Mouse (Mus musculus) forebrain, embryonic 13.5 days (tissue): ENCODE measurements at regions not wholly inside any gene's neighbourhood (a gene's known extent, or its start where the extent isn't known, plus 50 kb on each side); places are given as distances from the start of the nearest gene placed in this dataset.

Experiments
- ATAC-seq: fragments of 200-750 bp; cut with Nextera tagmentation; 2 replicates; pipeline ENCODE4 v1.8.0; 2017
- H3K27ac ChIP-seq: fragments of 300-500 bp; sonication (generic); 2 replicates; pipeline ENCODE4 v1.5.1; 2015; ENCODE audit warnings: inconsistent platforms, mild to moderate bottlenecking, moderate library complexity
- H3K27me3 ChIP-seq: fragments of 300-500 bp; sonication (generic); 2 replicates; pipeline ENCODE4 v1.6.1; 2015; ENCODE audit warnings: mild to moderate bottlenecking, inconsistent platforms
- H3K36me3 ChIP-seq: fragments of 300-500 bp; sonication (generic); 2 replicates; pipeline ENCODE4 v1.6.1; 2015; ENCODE audit warnings: mild to moderate bottlenecking, inconsistent platforms; ENCODE audit not compliant: poor library complexity, severe bottlenecking
- H3K4me1 ChIP-seq: fragments of 300-500 bp; sonication (generic); 2 replicates; pipeline ENCODE4 v1.6.1; 2015; ENCODE audit warnings: inconsistent platforms
- H3K4me2 ChIP-seq: fragments of 300-500 bp; sonication (generic); 2 replicates; pipeline ENCODE4 v1.6.1; 2015; ENCODE audit warnings: inconsistent platforms, mild to moderate bottlenecking, moderate library complexity
- H3K4me3 ChIP-seq: fragments of 300-500 bp; sonication (generic); 2 replicates; pipeline ENCODE4 v1.5.1; 2015; ENCODE audit warnings: mild to moderate bottlenecking, inconsistent platforms
- H3K9ac ChIP-seq: fragments of 300-500 bp; sonication (generic); 2 replicates; pipeline ENCODE4 v1.6.1; 2015; ENCODE audit warnings: mild to moderate bottlenecking, inconsistent platforms
- H3K9me3 ChIP-seq: fragments of 300-500 bp; sonication (generic); replicated peaks from 2 replicates; pipeline ENCODE4 v1.6.1; 2016; ENCODE audit warnings: inconsistent platforms
- WGBS: fragments of 180-500 bp; shearing (Covaris S2); methylation state at CpG from one replicate; pipeline ENCODE4 v1.1.7; 2015; 5-methylcytosine and 5-hydroxymethylcytosine counted together

DNA sequence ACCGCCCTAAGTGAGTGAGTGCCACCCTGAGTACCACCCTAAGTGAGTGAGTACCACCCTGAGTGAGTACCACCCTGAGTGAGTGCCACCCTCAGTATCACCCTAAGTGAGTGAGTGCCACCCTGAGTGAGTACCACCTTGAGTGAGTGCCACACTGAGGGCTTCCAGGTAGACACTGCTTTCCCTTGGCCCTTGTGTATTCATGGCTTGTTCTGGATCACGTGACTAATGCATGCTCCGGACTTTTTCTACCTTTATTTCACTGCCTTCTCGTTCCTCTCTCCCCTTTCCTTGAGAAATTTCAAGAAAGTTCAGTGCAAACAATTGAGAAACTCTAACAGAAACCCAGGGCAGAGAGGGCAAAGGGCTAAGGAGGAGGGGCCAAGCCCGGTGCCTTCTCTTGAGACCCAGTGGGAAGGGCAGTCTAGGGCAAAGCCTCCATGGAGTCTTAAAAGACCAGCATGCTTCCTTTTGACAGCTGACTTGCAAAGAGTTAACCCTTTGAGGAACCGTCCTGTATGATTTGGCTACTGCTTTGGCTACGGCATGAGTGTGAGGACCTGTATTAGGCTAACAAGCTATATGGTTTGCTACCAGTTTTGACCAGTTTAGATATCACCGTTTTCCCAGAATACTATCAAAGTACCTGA, 787.1 kb upstream of the Car8 start:
- Histone ChIP-seq H3K4me2 (no peak overlapping the region), H3K9me3 (no peaks in the 10 kb centered on the region), H3K9ac (no peak overlapping the region), H3K4me3 (no peak overlapping the region), H3K27ac (peak overlapping the region; percentile 66), H3K4me1 (peaks cover 36% of the 10 kb centered on the region), H3K36me3 (no peaks in the 10 kb centered on the region), H3K27me3 (no peaks in the 10 kb centered on the region)
- 53% methylated on average over 8 of the region's 8 CpGs for WGBS
- ATAC-seq: no peak

DNA sequence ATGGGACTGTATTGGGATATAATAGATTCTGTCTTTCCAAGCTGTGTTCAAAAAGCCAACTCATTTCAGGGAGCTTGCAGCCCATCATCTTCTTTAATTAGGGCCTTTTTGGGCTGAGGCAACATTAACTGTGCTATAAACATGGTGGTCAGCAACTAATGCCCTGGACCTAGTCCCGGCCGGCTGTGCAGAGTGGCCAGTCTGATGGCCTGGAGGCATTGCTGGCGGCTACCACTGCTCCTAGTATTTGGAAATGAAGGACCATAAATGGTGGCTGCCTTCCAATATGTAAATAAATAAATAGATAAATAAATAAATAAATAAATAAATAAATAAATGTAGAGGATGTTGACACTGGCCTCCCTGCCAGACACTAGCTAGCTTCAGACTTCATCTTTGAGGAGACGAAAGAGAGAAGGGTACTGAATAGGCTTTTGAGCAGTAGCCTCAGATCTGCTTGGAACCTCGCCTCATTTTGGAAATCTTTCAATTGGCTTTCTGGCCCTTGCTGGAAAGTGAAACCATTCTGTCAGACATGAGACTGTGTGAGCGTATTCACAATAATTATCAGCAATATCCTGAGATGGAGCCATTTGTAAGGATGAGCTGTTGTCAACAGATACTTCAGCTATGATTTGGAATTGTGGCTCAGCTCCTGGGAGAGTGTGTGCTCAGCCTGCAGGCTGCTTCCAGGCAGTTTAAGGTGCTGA, 785.5 kb upstream of the Car8 start:
- Histone ChIP-seq H3K4me2 (no peak overlapping the region), H3K9ac (no peak overlapping the region), H3K27ac (no peak overlapping the region), H3K4me1 (peaks cover 45% of the 10 kb centered on the region), H3K36me3 (no peaks in the 10 kb centered on the region), H3K4me3 (no peak overlapping the region), H3K9me3 (no peaks in the 10 kb centered on the region), H3K27me3 (no peaks in the 10 kb centered on the region)
- 76% methylated on average over 6 of the region's 6 CpGs for WGBS
- no peak for ATAC-seq

GRCm38 (mm10) chr4:9019241-9020110, 780.6 kb upstream of the Car8 start:
- H3K27me3 ChIP-seq: no peaks in the 10 kb centered on the region
- H3K9me3 ChIP-seq: no peaks in the 10 kb centered on the region
- H3K27ac ChIP-seq: peak overlapping the region; percentile 4; the same call in 1 of the 2 replicates
- H3K4me3 ChIP-seq: no peak overlapping the region
- peak; percentile 82 for ATAC-seq
- no peak overlapping the region for H3K9ac ChIP-seq
- no peak overlapping the region for H3K4me2 ChIP-seq
- H3K4me1 ChIP-seq: peaks cover 35% of the 10 kb centered on the region
- WGBS: 77% methylated on average over 22 of the region's 22 CpGs
- no peaks in the 10 kb centered on the region for H3K36me3 ChIP-seq

GRCm38 (mm10) chr4:9018236-9018635, 779.4 kb upstream of the Car8 start:
- 97% methylated on average over 2 of the region's 2 CpGs for WGBS

DNA sequence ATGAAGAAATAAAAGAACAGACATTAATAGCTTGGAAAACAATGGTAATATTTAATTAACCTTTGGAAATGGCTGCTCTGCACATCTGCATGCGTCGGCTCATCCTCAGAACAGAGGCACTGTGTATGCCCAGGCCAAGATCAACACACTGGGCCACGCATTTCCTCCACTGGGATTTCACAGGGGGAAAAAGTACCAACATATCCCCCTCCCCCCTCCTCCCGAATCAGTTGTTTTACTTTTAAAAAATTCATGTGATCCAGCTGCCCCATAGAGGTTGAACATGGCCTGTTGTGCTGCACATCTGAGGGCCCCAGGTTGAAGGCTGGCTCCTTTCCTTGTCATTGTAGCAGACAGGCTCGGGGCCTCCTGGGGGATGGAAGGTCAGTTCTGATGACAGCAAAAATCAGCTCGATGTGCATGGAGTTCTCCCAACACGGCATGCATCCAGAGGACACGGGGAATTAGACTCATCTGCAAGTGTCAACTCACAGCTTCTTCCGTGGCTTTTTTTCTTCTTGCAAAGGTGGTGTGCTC, 777.7 kb upstream of the Car8 start:
- H3K27ac ChIP-seq: no peak overlapping the region
- H3K9ac ChIP-seq: no peak overlapping the region
- H3K4me2 ChIP-seq: no peak overlapping the region
- H3K36me3 ChIP-seq: no peaks in the 10 kb centered on the region
- WGBS: 74% methylated on average over 9 of the region's 9 CpGs
- H3K4me3 ChIP-seq: no peak overlapping the region
- H3K4me1 ChIP-seq: peaks cover 48% of the 10 kb centered on the region
- no peaks in the 10 kb centered on the region for H3K27me3 ChIP-seq
- H3K9me3 ChIP-seq: no peaks in the 10 kb centered on the region
- ATAC-seq: no peak

More at GRCm38 (mm10) chr4:9018236-9018635, 779.4 kb upstream of the Car8 start:
- Histone ChIP-seq H3K4me1 (peaks cover 36% of the 10 kb centered on the region), H3K27me3 (no peaks in the 10 kb centered on the region), H3K27ac (no peak overlapping the region), H3K9ac (no peak overlapping the region), H3K4me2 (no peak overlapping the region), H3K36me3 (no peaks in the 10 kb centered on the region), H3K4me3 (no peak overlapping the region), H3K9me3 (no peaks in the 10 kb centered on the region)
- no peak for ATAC-seq

- H3K4me1 ChIP-seq: peaks cover 55% of the 10 kb centered on the region
- no peak for ATAC-seq
- no peak overlapping the region for H3K9ac ChIP-seq
- no peak overlapping the region for H3K4me2 ChIP-seq
- H3K4me3 ChIP-seq: no peak overlapping the region
- no peaks in the 10 kb centered on the region for H3K27me3 ChIP-seq
- no peaks in the 10 kb centered on the region for H3K36me3 ChIP-seq
- WGBS: 28% methylated on average over 14 of the region's 14 CpGs
- H3K27ac ChIP-seq: 0 out of 2 replicates have a peak overlapping the region, but pooled peaks have one; percentile 32
- H3K9me3 ChIP-seq: no peaks in the 10 kb centered on the region
These were observed 777.0 kb upstream of the Car8 start for GRCm38 (mm10) chr4:9015528-9016503.

DNA sequence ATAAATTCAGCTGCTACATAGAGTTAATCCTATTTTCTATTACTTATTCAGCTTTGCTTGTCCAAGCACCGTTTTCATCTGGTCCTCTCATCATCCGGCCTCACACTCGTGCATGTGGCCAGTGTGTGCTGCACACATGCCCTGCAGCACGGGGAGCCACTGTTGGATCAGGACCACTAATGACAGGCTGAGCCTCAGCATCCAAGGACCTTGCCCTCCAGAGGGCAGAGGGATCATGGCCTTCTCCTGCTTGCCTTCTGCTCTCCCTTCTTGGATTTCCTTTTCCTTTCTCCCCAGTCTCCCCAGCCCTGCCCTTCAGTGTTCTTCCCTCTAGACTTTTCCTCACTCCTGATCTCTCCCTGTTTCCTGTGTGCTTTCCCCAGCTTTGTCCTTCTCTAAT, 776.1 kb upstream of the Car8 start:
- H3K27ac ChIP-seq: peak overlapping the region; percentile 36; the same call in 1 of the 2 replicates
- H3K4me2 ChIP-seq: no peak overlapping the region
- no peak overlapping the region for H3K9ac ChIP-seq
- no peak for ATAC-seq
- H3K36me3 ChIP-seq: no peaks in the 10 kb centered on the region
- H3K4me1 ChIP-seq: peaks cover 61% of the 10 kb centered on the region
- no peaks in the 10 kb centered on the region for H3K9me3 ChIP-seq
- H3K4me3 ChIP-seq: no peak overlapping the region
- 53% methylated on average over 4 of the region's 4 CpGs for WGBS
- no peaks in the 10 kb centered on the region for H3K27me3 ChIP-seq

- H3K4me2 ChIP-seq: no peak overlapping the region
- no peak overlapping the region for H3K4me3 ChIP-seq
- H3K27me3 ChIP-seq: no peaks in the 10 kb centered on the region
- peak overlapping the region; percentile 52; the same call in 1 of the 2 replicates for H3K27ac ChIP-seq
- no peak for ATAC-seq
- WGBS: 71% methylated on average over 9 of the region's 9 CpGs
- no peaks in the 10 kb centered on the region for H3K36me3 ChIP-seq
- no peak overlapping the region for H3K9ac ChIP-seq
- H3K9me3 ChIP-seq: no peaks in the 10 kb centered on the region
- H3K4me1 ChIP-seq: peaks cover 62% of the 10 kb centered on the region
These were observed 773.9 kb upstream of the Car8 start for GRCm38 (mm10) chr4:9012787-9013186.

GRCm38 (mm10) chr4:9011952-9012351, 773.1 kb upstream of the Car8 start:
- Histone ChIP-seq H3K4me1 (peaks cover 61% of the 10 kb centered on the region), H3K36me3 (no peaks in the 10 kb centered on the region), H3K27ac (peak overlapping the region; percentile 83; the same call in 1 of the 2 replicates), H3K4me3 (no peak overlapping the region), H3K9me3 (no peaks in the 10 kb centered on the region), H3K27me3 (no peaks in the 10 kb centered on the region), H3K9ac (no peak overlapping the region), H3K4me2 (no peak overlapping the region)
- no peak for ATAC-seq
- WGBS: 42% methylated on average over 3 of the region's 3 CpGs

DNA sequence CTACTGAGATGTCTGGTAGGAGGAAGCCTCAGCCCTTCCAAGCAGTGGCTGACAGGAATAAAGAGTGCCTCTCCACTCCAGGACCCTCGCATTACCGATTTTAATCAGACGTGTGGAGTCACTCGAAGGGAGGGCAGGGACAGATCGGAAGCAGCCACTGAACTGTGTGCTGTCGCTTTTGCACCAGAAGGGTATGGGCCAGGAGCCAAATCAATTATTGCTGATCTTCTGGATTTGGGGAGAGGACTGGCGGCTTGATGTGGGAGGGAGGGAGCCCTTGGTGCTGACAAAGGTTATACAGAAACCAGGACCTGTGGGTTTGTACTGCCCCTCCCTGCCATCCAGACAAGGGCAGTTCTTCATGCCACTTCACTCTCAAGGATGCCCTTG, 772.3 kb upstream of the Car8 start:
- Histone ChIP-seq H3K4me3 (no peak overlapping the region), H3K27me3 (no peaks in the 10 kb centered on the region), H3K27ac (peak overlapping the region; percentile 83), H3K36me3 (no peaks in the 10 kb centered on the region), H3K4me2 (peak overlapping the region; percentile 46), H3K4me1 (peaks cover 56% of the 10 kb centered on the region), H3K9ac (no peak overlapping the region), H3K9me3 (no peaks in the 10 kb centered on the region)
- ATAC-seq: peak; percentile 88
- WGBS: 4% methylated on average over 7 of the region's 7 CpGs
